Mouse (Mus musculus): ENCODE data around the gene Cpm. TPM values are rescaled to one million over a fixed set of nuclear protein-coding genes. Genes with fewer than 3 reads are reported as not detected.
A peak's percentile ranks its signal among the peaks of the same experiment; 100 is the strongest.
"Not testable (repeated sequence)": the region's sequence is repeated elsewhere in the genome, so short reads cannot be mapped to it uniquely, and the experiment has no call there.

Cpm gene
- polyA plus RNA-seq, 1 experiment from 2014 or later: 3.7 TPM

DNA sequence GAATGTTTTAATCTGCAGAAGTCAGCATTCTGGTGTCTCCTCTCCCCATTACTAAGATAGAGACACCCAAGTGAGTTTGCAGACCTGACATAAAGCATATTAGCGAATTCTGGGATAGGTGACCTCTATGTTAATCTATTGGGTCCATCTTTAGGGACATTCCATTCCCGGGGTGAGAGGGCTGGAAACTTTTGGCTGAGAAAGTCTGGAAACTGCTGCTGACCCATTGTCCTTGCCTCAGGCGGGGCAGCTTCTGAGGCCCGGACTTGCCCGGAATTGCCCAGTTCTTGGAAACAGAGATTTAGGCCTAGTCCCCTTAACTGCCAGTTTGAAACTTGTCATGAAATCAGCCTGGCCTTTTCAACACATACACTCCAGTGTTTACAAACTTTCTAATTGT, 82.1 kb downstream of the Cpm start:
- no peak overlapping the region for H3K27ac ChIP-seq (ENCODE audit: low read length)
- peak overlapping the region; percentile 74; the same call in 1 of the 2 replicates for H3K9ac ChIP-seq (ENCODE audit: low read length)
- WGBS: 71% methylated on average over 5 of the region's 5 CpGs

DNA sequence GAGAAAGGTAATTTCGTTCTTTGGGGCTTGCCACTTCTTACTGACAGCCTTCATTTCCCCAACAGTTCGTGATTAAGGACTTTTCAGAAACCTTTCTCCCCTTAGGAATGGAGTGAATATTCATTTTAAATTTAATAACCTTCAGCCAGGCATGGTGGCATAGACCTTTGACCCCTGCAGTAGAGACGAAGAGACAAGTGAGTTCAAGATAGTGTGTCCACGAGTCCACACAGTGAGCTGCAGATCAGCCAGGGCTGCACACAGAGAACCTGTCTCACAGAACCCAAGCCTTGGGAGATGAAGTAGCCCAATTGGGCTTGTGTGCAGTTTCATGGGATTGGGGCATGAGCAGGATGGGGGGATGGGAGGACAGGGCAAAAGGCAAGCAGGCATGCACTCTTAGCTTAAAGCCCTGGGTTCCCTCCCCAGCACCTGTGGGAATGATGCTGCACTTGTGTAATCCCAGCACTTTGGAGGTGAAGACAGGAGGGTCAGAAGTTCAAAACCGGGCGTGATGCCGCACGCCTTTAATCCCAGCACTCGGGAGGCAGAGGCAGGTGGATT, 83.0 kb downstream of the Cpm start:
- Histone ChIP-seq H3K27me3 (ENCODE audit: control insufficient read depth, insufficient read depth, low read length) (no peaks in the 10 kb centered on the region), H3K27ac (ENCODE audit: low read length) (no peak overlapping the region), H3K4me1 (ENCODE audit: control insufficient read depth, insufficient read depth, low read length) (peaks cover 16% of the 10 kb centered on the region), H3K9me3 (replicated peaks; ENCODE audit: control insufficient read depth, low read length) (no peaks in the 10 kb centered on the region), H3K36me3 (ENCODE audit: control insufficient read depth, insufficient read depth) (peaks cover 11% of the 10 kb centered on the region), H3K4me2 (ENCODE audit: low read depth, low read length) (no peak overlapping the region), H3K4me3 (ENCODE audit: low read length) (no peak overlapping the region), H3K9ac (ENCODE audit: low read length) (no peak overlapping the region)
- no peak for ATAC-seq (replicated peaks; ENCODE audit: extremely low read depth, insufficient read depth, low FRiP score)
- WGBS: 82% methylated on average over 9 of the region's 9 CpGs

More for the DNA sequence above, 82.1 kb downstream of the Cpm start:
- Histone ChIP-seq H3K4me2 (ENCODE audit: low read depth, low read length) (peak overlapping the region; percentile 64), H3K36me3 (ENCODE audit: control insufficient read depth, insufficient read depth) (peaks cover 15% of the 10 kb centered on the region), H3K4me1 (ENCODE audit: control insufficient read depth, insufficient read depth, low read length) (peaks cover 25% of the 10 kb centered on the region), H3K4me3 (ENCODE audit: low read length) (peak overlapping the region; percentile 84), H3K27me3 (ENCODE audit: control insufficient read depth, insufficient read depth, low read length) (no peaks in the 10 kb centered on the region), H3K9me3 (replicated peaks; ENCODE audit: control insufficient read depth, low read length) (no peaks in the 10 kb centered on the region)
- ATAC-seq (replicated peaks; ENCODE audit: extremely low read depth, insufficient read depth, low FRiP score): no peak

DNA sequence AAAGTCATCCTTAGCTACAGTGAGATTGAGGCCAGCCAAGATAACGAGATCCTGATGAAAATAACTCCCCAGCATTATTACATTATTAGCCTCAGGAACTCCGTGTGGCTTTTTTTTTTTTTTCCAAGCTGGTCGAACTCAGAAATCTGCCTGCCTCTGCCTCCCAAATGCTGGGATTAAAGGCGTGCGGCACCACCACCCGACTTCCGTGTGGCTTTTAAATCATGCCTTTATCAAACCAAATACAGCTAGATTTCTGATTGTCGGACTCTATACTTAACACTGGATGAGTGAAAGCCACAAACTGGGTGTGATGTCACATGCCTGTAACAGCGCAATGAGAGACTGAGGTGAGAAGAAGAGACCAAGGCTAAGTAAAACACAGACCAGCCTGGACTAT, 83.6 kb downstream of the Cpm start:
- H3K4me2 ChIP-seq (ENCODE audit: low read depth, low read length): no peak overlapping the region
- H3K4me3 ChIP-seq (ENCODE audit: low read length): no peak overlapping the region
- no peaks in the 10 kb centered on the region for H3K9me3 ChIP-seq (replicated peaks; ENCODE audit: control insufficient read depth, low read length)
- no peak overlapping the region for H3K27ac ChIP-seq (ENCODE audit: low read length)
- peaks cover 6% of the 10 kb centered on the region for H3K36me3 ChIP-seq (ENCODE audit: control insufficient read depth, insufficient read depth)
- ATAC-seq (replicated peaks; ENCODE audit: extremely low read depth, insufficient read depth, low FRiP score): no peak
- no peaks in the 10 kb centered on the region for H3K27me3 ChIP-seq (ENCODE audit: control insufficient read depth, insufficient read depth, low read length)
- no peak overlapping the region for H3K9ac ChIP-seq (ENCODE audit: low read length)
- H3K4me1 ChIP-seq (ENCODE audit: control insufficient read depth, insufficient read depth, low read length): peaks cover 18% of the 10 kb centered on the region
- 89% methylated on average over 9 of the region's 9 CpGs for WGBS

DNA sequence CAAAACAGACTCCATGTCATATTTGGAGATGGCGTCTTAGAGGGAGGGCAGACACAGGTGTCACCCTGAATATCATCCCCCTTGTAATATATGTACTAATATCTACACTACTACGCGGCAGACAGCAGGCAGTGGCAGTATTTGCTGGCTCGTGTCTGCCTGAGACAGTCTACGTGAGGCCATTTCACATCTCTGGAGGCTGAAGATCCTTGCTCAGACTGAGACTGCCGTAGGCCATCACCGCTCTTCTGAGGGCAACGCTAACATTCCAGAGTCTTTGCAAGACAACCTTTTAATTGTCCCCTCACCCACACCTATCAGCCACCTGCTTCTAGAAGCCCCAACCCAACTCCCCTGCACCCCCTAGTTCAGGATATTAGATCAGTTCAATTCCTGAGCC, 84.2 kb downstream of the Cpm start:
- H3K27ac ChIP-seq (ENCODE audit: low read length): no peak overlapping the region
- 92% methylated on average over 8 of the region's 8 CpGs for WGBS
- H3K27me3 ChIP-seq (ENCODE audit: control insufficient read depth, insufficient read depth, low read length): no peaks in the 10 kb centered on the region
- no peak overlapping the region for H3K4me2 ChIP-seq (ENCODE audit: low read depth, low read length)
- no peaks in the 10 kb centered on the region for H3K9me3 ChIP-seq (replicated peaks; ENCODE audit: control insufficient read depth, low read length)
- no peak overlapping the region for H3K4me3 ChIP-seq (ENCODE audit: low read length)
- ATAC-seq (replicated peaks; ENCODE audit: extremely low read depth, insufficient read depth, low FRiP score): no peak
- peaks cover 22% of the 10 kb centered on the region for H3K4me1 ChIP-seq (ENCODE audit: control insufficient read depth, insufficient read depth, low read length)
- H3K9ac ChIP-seq (ENCODE audit: low read length): no peak overlapping the region
- peaks cover 4% of the 10 kb centered on the region for H3K36me3 ChIP-seq (ENCODE audit: control insufficient read depth, insufficient read depth)

DNA sequence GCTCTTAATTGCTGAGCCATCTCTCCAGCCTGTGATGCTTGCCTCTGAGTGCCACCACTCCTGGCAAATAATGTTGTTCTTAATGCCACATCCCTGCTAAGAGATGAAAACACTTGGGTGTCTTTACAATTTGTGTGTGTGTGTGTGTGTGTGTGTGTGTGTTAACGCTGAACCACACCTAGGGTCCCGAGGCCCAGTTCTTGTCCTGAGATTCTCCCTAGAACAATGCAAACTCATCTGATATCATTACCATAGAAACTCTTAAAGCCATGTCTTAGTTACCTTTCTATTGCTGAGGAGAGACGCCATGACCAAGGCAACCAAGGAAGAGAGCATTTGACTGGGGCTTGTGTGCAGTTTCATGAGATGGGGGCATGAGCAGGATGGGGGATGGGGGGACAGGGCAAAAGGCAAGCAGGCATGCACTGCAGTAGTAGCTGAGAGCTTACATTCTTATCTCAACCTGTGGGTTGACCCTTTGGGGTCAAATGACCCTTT, 84.8 kb downstream of the Cpm start:
- peaks cover 17% of the 10 kb centered on the region for H3K4me1 ChIP-seq (ENCODE audit: control insufficient read depth, insufficient read depth, low read length)
- no peak overlapping the region for H3K4me2 ChIP-seq (ENCODE audit: low read depth, low read length)
- H3K4me3 ChIP-seq (ENCODE audit: low read length): no peak overlapping the region
- H3K27me3 ChIP-seq (ENCODE audit: control insufficient read depth, insufficient read depth, low read length): no peaks in the 10 kb centered on the region
- H3K36me3 ChIP-seq (ENCODE audit: control insufficient read depth, insufficient read depth): no peaks in the 10 kb centered on the region
- no peak overlapping the region for H3K27ac ChIP-seq (ENCODE audit: low read length)
- H3K9me3 ChIP-seq (replicated peaks; ENCODE audit: control insufficient read depth, low read length): no peaks in the 10 kb centered on the region
- WGBS: 86% methylated on average over 3 of the region's 3 CpGs
- ATAC-seq (replicated peaks; ENCODE audit: extremely low read depth, insufficient read depth, low FRiP score): no peak
- H3K9ac ChIP-seq (ENCODE audit: low read length): no peak overlapping the region

DNA sequence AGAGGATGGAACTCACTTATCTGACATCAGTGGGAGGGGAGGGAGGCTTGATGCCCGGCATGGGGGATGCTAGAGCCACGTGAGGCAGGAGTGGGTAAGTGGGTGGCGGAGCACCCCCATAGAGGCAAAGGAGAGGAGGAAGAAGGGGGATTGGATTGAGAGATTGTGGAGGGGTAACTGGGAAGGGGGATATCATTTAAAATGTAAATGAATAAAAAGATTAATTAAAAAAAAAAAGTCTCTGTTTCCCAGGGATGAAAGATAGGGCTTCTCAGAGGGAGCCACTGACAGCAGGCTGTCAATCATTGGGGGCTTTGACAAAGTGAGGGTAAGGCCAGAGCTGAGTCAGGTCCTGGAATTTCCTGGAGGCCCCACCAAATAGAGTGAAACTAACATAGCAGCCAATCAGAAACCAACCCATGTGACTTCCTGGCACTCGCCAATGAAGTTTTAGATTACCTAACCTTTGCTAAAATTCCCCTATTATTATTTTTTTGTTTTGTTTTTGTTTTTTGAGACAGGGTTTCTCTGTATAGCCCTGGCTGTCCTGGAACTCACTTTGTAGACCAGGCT, 85.7 kb downstream of the Cpm start:
- Histone ChIP-seq H3K9me3 (replicated peaks; ENCODE audit: control insufficient read depth, low read length) (no peaks in the 10 kb centered on the region), H3K4me2 (ENCODE audit: low read depth, low read length) (no peak overlapping the region), H3K36me3 (ENCODE audit: control insufficient read depth, insufficient read depth) (no peaks in the 10 kb centered on the region), H3K27me3 (ENCODE audit: control insufficient read depth, insufficient read depth, low read length) (no peaks in the 10 kb centered on the region), H3K4me3 (ENCODE audit: low read length) (no peak overlapping the region), H3K4me1 (ENCODE audit: control insufficient read depth, insufficient read depth, low read length) (peaks cover 14% of the 10 kb centered on the region), H3K27ac (ENCODE audit: low read length) (no peak overlapping the region), H3K9ac (ENCODE audit: low read length) (no peak overlapping the region)
- ATAC-seq (replicated peaks; ENCODE audit: extremely low read depth, insufficient read depth, low FRiP score): no peak
- WGBS: 65% methylated on average over 4 of the region's 4 CpGs

DNA sequence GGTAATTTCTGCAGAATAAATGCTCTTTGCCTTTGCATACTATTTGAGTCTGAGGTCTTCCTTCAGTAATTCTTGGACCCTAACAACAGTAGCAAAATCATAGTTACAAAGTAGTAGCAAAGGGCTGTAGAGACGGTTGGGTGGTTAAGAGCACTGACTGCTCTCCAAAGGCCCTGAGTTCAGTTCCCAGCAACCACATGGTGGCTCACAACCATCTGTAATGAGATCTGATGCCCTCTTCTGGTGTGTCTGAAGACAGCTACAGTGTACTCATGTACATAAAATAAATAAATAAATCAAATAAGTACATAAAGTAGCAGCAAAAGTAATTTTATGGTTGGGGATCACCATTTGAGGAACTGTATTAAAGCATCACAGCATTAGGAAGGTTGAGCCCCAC, 86.4 kb downstream of the Cpm start:
- H3K9me3 ChIP-seq (replicated peaks; ENCODE audit: control insufficient read depth, low read length); H3K4me2 ChIP-seq (ENCODE audit: low read depth, low read length); ATAC-seq (replicated peaks; ENCODE audit: extremely low read depth, insufficient read depth, low FRiP score); H3K9ac ChIP-seq (ENCODE audit: low read length); H3K4me3 ChIP-seq (ENCODE audit: low read length); H3K27ac ChIP-seq (ENCODE audit: low read length); H3K27me3 ChIP-seq (ENCODE audit: control insufficient read depth, insufficient read depth, low read length); H3K36me3 ChIP-seq (ENCODE audit: control insufficient read depth, insufficient read depth): not testable (repeated sequence)
- 100% methylated on average over 1 of the region's 1 CpGs for WGBS
- peaks cover 14% of the 10 kb centered on the region for H3K4me1 ChIP-seq (ENCODE audit: control insufficient read depth, insufficient read depth, low read length)

DNA sequence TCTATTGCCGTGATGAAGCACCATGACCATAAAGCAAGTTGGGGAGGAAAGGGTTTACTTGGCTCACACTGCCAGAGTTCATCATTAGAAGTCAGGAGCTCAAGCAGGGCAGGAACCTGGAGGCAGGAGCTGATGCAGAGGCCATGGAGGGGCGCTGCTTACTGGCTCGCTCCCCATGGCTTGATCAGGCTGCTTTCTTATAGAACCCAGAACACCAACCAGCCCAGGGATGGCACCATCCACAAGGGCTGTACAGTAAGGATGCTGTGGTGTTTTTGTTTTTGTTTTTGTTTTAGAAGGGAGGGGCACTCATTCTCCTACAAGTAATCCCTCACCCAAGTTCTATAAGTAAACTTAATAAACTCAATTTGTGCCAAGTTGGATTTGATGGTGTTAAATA, 87.4 kb downstream of the Cpm start:
- 87% methylated on average over 3 of the region's 3 CpGs for WGBS
- Histone ChIP-seq H3K36me3 (ENCODE audit: control insufficient read depth, insufficient read depth) (no peaks in the 10 kb centered on the region), H3K27me3 (ENCODE audit: control insufficient read depth, insufficient read depth, low read length) (no peaks in the 10 kb centered on the region), H3K9ac (ENCODE audit: low read length) (no peak overlapping the region), H3K4me2 (ENCODE audit: low read depth, low read length) (no peak overlapping the region), H3K4me3 (ENCODE audit: low read length) (no peak overlapping the region), H3K9me3 (replicated peaks; ENCODE audit: control insufficient read depth, low read length) (no peaks in the 10 kb centered on the region), H3K4me1 (ENCODE audit: control insufficient read depth, insufficient read depth, low read length) (peaks cover 10% of the 10 kb centered on the region), H3K27ac (ENCODE audit: low read length) (no peak overlapping the region)
- no peak for ATAC-seq (replicated peaks; ENCODE audit: extremely low read depth, insufficient read depth, low FRiP score)

DNA sequence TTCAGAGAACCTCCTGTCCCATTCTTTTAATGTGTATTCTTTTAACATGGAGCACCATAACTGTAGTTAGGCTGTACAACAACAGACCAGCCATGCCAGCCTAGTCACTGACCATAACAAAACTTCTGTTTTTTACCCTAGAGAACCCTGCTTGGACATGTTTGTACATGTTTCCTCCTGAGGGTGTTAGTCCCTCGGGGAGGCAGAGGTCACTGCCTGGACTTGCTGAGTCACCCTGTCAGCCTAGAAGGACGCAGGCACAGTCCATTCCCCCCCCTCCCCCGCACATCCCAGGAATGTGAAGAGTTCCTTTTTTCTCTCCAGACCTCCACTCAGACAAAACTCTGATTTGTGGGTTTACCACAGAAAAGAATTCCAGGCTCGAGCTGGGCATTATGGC, 88.3 kb downstream of the Cpm start:
- no peak; the same call in 1 of the 2 replicates for ATAC-seq (replicated peaks; ENCODE audit: extremely low read depth, insufficient read depth, low FRiP score)
- Histone ChIP-seq H3K4me1 (ENCODE audit: control insufficient read depth, insufficient read depth, low read length) (peaks cover 10% of the 10 kb centered on the region), H3K27ac (ENCODE audit: low read length) (peak overlapping the region; percentile 61), H3K27me3 (ENCODE audit: control insufficient read depth, insufficient read depth, low read length) (no peaks in the 10 kb centered on the region), H3K9ac (ENCODE audit: low read length) (peak overlapping the region; percentile 29; the same call in 1 of the 2 replicates), H3K9me3 (replicated peaks; ENCODE audit: control insufficient read depth, low read length) (no peaks in the 10 kb centered on the region), H3K4me3 (ENCODE audit: low read length) (no peak overlapping the region; the same call in 1 of the 2 replicates), H3K36me3 (ENCODE audit: control insufficient read depth, insufficient read depth) (no peaks in the 10 kb centered on the region), H3K4me2 (ENCODE audit: low read depth, low read length) (peak overlapping the region; percentile 37)
- 2% methylated on average over 4 of the region's 4 CpGs for WGBS
